Mouse (Mus musculus) limb, embryonic 12.5 days (tissue): ENCODE data around the gene Gm20388. TPM values are rescaled to one million over a fixed set of nuclear protein-coding genes. Genes with fewer than 3 reads are reported as not detected.
"Not testable (repeated sequence)": the region's sequence is repeated elsewhere in the genome, so short reads cannot be mapped to it uniquely, and the experiment has no call there.

Experiments
- ATAC-seq: fragments of 200-750 bp; cut with Nextera tagmentation; 2 replicates; pipeline ENCODE4 v1.8.0; 2017; ENCODE audit warnings: low read depth, moderate TSS enrichment; ENCODE audit not compliant: insufficient number of reproducible peaks, insufficient read depth, low FRiP score, low TSS enrichment
- H3K27ac ChIP-seq: fragments of 300-500 bp; sonication (generic); 2 replicates; pipeline ENCODE4 v1.5.1; 2016; ENCODE audit warnings: mild to moderate bottlenecking, moderate library complexity
- H3K27me3 ChIP-seq: fragments of 300-500 bp; sonication (generic); 2 replicates; pipeline ENCODE4 v1.6.1; 2016; ENCODE audit warnings: mild to moderate bottlenecking, moderate library complexity
- H3K36me3 ChIP-seq: fragments of 300-500 bp; sonication (generic); 2 replicates; pipeline ENCODE4 v1.6.1; 2016; ENCODE audit warnings: mild to moderate bottlenecking, moderate library complexity
- H3K4me1 ChIP-seq: fragments of 300-500 bp; sonication (generic); replicated peaks from 2 replicates; pipeline ENCODE4 v1.6.1; 2016
- H3K4me2 ChIP-seq: fragments of 300-500 bp; sonication (generic); 2 replicates; pipeline ENCODE4 v1.6.1; 2016; ENCODE audit warnings: mild to moderate bottlenecking, moderate library complexity
- H3K4me3 ChIP-seq: fragments of 300-500 bp; sonication (generic); replicated peaks from 2 replicates; pipeline ENCODE4 v1.5.1; 2016; ENCODE audit warnings: mild to moderate bottlenecking
- H3K9ac ChIP-seq: fragments of 300-500 bp; sonication (generic); replicated peaks from 2 replicates; pipeline ENCODE4 v1.6.1; 2016; ENCODE audit warnings: mild to moderate bottlenecking, moderate library complexity
- H3K9me3 ChIP-seq: fragments of 300-500 bp; sonication (generic); 2 replicates; pipeline ENCODE4 v1.6.1; 2016; ENCODE audit warnings: mild to moderate bottlenecking, moderate library complexity
- WGBS: fragments of 180-500 bp; shearing (Covaris S2); methylation state at CpG from one replicate; pipeline ENCODE4 v1.1.7; 2016; 5-methylcytosine and 5-hydroxymethylcytosine counted together
- polyA plus RNA-seq: library from polyadenylated mRNA; unstranded; fragments of >200 nt; fragmentation: Nextera tagmentation; extraction: Ambion mirVana; gene quantifications from 2 replicates; pipeline ENCODE4 v1.2.1, GENCODE M21; 2016

Gene Gm20388
- polyA plus RNA-seq, 1 experiment from 2014 or later: not detected

DNA sequence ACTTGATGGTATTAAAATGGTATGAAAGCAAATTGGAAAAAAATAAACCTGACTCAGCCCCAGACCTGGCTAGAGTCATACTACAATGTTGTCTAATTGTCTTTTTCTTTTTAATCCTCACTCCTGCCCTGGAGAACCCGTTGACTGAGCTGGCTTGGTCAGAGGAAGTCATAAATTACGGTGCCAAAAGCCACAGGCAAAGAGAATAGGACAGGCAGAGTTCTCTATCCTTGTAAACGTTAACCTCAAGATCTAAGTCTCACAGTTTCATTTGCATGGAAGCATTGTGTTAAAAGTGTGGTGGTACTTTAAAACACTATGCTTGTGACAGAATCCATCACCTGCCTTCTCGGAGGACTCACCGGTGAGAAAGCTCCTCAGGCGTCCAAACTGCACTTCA lies 4097.2 kb downstream of the Gm20388 start:
- 63% methylated on average over 6 of the region's 6 CpGs for WGBS
- H3K4me2 ChIP-seq: no peak overlapping the region
- peaks cover 75% of the 10 kb centered on the region for H3K36me3 ChIP-seq
- no peaks in the 10 kb centered on the region for H3K9me3 ChIP-seq
- H3K4me3 ChIP-seq: no peak overlapping the region
- H3K4me1 ChIP-seq: no peaks in the 10 kb centered on the region
- H3K27ac ChIP-seq: no peak overlapping the region
- no peaks in the 10 kb centered on the region for H3K27me3 ChIP-seq
- no peak for ATAC-seq
- no peak overlapping the region for H3K9ac ChIP-seq

DNA sequence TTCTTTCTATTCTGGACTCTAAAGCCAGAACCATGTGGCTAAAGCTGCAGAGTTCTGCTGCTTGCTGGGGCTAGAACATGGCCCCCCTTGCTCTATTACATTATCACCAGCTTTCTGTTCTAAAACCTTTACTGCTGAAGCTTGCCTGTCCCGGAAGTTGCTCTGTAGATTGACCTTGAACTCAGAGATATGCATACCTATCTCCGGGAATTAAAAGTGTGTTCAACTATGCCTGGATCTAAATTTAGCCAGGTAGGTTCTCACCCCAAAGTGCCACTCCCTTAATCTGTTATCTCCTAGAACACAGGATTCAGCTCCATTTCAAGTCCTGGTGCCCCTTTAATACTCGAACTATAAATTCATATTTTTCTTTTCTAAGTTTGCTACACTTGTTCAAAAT lies 4100.9 kb downstream of the Gm20388 start:
- no peak for ATAC-seq
- H3K9ac ChIP-seq: no peak overlapping the region
- no peak overlapping the region for H3K27ac ChIP-seq
- H3K4me2 ChIP-seq: no peak overlapping the region
- 91% methylated on average over 3 of the region's 3 CpGs for WGBS
- H3K4me1 ChIP-seq: no peaks in the 10 kb centered on the region
- no peaks in the 10 kb centered on the region for H3K9me3 ChIP-seq
- H3K36me3 ChIP-seq: peaks cover 38% of the 10 kb centered on the region
- H3K4me3 ChIP-seq: no peak overlapping the region
- no peaks in the 10 kb centered on the region for H3K27me3 ChIP-seq

DNA sequence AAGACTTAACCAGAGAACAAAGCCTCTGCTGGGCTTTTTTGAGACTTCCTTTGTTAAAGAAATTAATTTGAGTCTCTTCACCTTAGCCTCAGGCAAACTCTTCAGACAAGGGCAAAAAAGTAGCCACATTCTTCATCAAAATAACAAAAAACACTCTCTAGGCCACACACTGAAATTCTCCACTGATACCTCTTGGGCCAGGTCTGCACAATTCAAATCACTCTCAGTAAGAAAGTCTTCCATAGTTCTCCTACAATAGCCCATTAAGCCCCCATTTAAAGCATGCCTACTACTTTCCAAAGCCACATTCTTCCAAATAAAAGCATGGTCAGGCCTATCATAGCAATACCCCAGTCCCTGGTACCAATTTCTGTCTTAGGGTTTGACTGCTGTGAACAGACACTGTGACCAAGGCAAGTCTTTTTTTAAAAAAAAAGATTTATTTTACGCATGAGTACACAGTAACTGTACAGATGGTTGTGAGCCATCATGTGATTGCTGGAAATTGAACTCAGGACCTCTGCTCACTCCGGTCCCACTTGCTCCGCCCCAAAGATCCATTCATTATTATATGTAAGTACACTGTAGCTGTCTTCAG lies 4101.4 kb downstream of the Gm20388 start:
- no peaks in the 10 kb centered on the region for H3K9me3 ChIP-seq
- no peaks in the 10 kb centered on the region for H3K4me1 ChIP-seq
- ATAC-seq: no peak
- no peaks in the 10 kb centered on the region for H3K27me3 ChIP-seq
- H3K27ac ChIP-seq: no peak overlapping the region
- no peak overlapping the region for H3K4me2 ChIP-seq
- H3K9ac ChIP-seq: no peak overlapping the region
- H3K4me3 ChIP-seq: no peak overlapping the region
- H3K36me3 ChIP-seq: peaks cover 33% of the 10 kb centered on the region
- 96% methylated on average over 3 of the region's 3 CpGs for WGBS

DNA sequence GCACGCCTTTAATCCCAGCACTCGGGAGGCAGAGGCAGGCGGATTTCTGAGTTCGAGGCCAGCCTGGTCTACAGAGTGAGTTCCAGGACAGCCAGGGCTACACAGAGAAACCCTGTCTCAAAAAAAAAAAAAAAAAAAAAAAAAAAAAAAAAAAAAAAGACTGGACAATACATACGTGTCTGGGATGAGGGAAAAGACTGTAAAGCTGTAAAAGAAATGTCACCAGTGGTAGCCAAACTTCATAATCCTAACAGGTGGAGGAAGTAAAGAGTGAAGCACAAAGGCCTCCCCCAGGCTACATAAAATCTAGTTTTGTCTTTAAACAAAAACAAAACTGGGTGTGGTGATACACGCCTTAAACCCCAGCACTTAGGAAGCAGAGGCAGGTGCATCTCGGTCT lies 4103.7 kb downstream of the Gm20388 start:
- H3K4me3 ChIP-seq, H3K27me3 ChIP-seq, H3K27ac ChIP-seq, H3K4me1 ChIP-seq, H3K9ac ChIP-seq, H3K9me3 ChIP-seq, ATAC-seq, H3K4me2 ChIP-seq: not testable (repeated sequence)
- H3K36me3 ChIP-seq: peaks cover 11% of the 10 kb centered on the region
- WGBS: 90% methylated on average over 7 of the region's 7 CpGs

DNA sequence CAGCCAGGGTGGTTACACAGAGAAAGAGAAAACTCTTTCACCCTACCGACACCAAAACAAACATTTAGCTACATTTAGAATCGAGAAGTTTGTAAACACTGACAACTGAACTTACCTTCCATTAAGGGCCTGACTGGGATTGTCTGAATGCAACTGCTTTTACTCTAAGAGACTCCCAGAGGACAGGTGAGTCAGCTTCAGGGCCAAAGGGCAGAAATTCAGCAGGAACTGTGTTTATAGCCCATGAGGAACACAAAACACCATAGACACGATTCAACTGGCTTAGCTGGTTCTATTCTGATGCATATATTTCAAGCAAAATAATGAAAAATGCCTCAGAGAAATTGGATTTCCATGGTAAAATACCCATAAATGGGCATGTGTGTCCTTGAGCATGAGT lies 4104.1 kb downstream of the Gm20388 start:
- Histone ChIP-seq H3K9me3 (no peaks in the 10 kb centered on the region), H3K36me3 (peaks cover 7% of the 10 kb centered on the region; the same call in 1 of the 2 replicates), H3K27me3 (no peaks in the 10 kb centered on the region), H3K9ac (no peak overlapping the region), H3K27ac (no peak overlapping the region), H3K4me1 (peaks cover 7% of the 10 kb centered on the region), H3K4me2 (no peak overlapping the region), H3K4me3 (no peak overlapping the region)
- 87% methylated on average over 3 of the region's 3 CpGs for WGBS
- ATAC-seq: no peak

DNA sequence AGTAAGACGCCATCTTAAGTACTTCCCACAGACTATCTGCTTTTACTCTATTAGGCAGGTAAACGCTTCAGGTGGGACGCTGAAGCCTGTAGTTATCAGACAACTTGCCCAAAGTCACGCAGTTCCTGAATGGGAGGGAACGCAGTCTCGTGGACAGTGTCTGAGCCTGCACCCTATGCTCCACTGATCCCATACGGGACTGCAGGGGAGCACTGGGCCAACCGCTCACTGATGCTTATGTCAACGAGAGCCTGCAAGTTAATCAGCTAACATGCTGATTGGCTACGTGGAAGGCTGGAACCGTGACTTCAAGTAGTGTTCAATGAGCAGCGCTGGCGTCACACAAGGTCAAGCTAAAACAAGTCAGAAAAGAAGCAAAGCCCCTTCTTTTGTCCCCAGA lies 4109.1 kb downstream of the Gm20388 start:
- H3K4me1 ChIP-seq: peaks cover 23% of the 10 kb centered on the region
- H3K9me3 ChIP-seq: no peaks in the 10 kb centered on the region
- 0 out of 2 replicates have a peak, but pooled peaks have one; percentile 43 for ATAC-seq
- H3K27me3 ChIP-seq: no peaks in the 10 kb centered on the region
- peaks cover 17% of the 10 kb centered on the region for H3K36me3 ChIP-seq
- peak overlapping the region; percentile 70 for H3K4me3 ChIP-seq
- peak overlapping the region; percentile 69 for H3K4me2 ChIP-seq
- 40% methylated on average over 13 of the region's 13 CpGs for WGBS
- no peak overlapping the region for H3K27ac ChIP-seq
- H3K9ac ChIP-seq: 0 out of 2 replicates have a peak overlapping the region, but pooled peaks have one; percentile 34

DNA sequence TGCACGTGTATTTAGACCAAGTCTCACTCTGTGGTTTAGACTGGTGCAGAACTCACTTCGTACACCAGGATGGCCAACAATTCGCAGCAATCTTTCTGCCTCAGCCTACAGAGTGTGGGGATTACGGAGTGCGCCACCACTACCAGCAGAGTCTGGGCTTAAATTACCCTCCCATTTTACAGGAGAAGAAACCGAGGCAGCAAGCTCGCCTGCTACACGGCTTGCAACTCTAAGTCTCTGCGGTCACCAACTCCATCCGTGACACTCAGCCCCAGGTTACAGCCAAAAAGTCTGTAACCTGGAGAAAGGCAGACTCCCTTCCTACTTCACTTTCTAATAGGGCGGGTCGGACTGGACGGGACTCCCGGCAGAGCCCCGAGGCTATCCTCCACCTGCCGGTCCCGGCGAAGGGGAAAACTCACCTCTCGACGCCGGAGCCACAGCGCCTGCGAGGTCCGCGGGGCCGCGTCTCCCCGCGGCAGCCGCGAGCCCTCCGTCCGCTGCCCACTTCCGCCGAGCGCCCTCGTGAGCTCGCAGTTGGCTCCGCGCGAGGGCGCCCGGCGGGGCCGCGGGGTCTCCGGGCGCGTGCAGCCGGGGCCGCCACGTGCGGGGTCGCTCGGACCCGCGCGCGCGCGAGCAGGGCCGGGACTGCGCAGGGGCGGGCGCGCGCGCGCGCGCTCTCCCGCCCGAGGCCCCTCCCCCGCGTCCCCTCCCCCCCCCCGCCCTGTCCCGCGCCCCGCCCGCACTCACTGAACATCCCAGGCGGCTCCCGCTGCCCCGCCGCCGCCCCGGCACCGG lies 4110.0 kb downstream of the Gm20388 start:
- ATAC-seq: peak; percentile 81
- no peaks in the 10 kb centered on the region for H3K27me3 ChIP-seq
- WGBS: 1% methylated on average over 61 of the region's 87 CpGs

DNA sequence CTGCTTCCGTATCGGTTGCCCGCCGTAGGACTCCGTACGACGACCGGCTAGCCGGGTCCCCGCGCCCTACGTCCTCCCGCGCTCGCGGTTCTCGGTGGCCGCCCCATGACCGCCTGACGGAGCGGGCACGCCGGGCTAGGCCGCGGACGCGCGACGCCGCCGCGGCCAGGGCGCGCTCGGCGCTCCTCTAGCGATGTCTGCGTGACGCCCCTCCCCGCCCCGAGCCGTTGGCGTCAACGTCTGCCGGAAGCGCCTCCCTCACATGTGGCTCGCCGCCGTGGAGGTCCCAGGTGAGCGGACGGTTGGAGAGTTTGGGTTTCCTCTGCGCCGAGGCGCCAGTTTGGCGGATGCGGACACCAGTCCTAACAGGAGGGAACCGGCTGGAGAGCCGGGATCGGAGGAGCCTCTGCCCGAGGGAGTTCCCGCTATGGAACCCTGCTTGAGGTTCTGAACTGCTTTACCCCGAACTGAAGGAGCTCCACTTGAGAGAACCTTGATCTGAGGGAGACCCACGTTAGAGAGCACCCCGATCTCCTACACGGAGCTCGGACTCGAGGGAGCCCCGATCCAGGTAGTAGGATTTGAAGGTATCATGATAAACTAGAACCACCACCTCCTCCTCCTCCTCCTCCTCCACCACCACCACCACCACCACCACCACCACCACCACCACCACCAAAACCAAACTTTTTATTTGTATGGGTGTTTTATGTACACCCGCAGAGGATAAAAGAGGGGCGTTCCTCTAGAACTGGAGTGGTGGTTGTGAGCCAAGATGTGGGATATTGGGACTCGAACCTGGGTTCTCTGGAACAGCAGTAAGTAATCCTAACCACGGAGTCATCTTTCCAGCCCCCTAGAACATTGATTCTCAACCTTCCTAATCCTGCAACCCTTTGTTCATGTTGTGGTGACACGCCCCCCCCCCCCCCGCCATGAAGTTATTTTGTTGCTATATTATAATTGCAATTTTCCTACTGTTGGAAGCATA lies 4110.9 kb downstream of the Gm20388 start, which contains the start of the genes Taf5l and Urb2:
TSS of gene Taf5l (minus strand) at position 161 of the 991 bp plus-strand sequence.
TSS of gene Urb2 (plus strand) at position 272 of the 991 bp plus-strand sequence.
- Histone ChIP-seq H3K4me1 (peaks cover 23% of the 10 kb centered on the region), H3K27me3 (no peaks in the 10 kb centered on the region), H3K36me3 (peaks cover 32% of the 10 kb centered on the region), H3K4me3 (peak within 1 kb of the TSS; percentile 70), H3K4me2 (peak within 1 kb of the TSS; percentile 69), H3K9ac (peak within 1 kb of the TSS; percentile 84), H3K27ac (peak within 1 kb of the TSS; percentile 97), H3K9me3 (no peaks in the 10 kb centered on the region)
- under 1% methylated on average over 64 of the region's 74 CpGs for WGBS
- ATAC-seq: peak; percentile 89

More for the DNA sequence above, 4110.0 kb downstream of the Gm20388 start:
- Histone ChIP-seq H3K9me3 (no peaks in the 10 kb centered on the region), H3K9ac (peak overlapping the region; percentile 84), H3K36me3 (peaks cover 26% of the 10 kb centered on the region), H3K4me3 (peak overlapping the region; percentile 70), H3K4me1 (peaks cover 23% of the 10 kb centered on the region), H3K27ac (peak overlapping the region; percentile 97), H3K4me2 (peak overlapping the region; percentile 69)

DNA sequence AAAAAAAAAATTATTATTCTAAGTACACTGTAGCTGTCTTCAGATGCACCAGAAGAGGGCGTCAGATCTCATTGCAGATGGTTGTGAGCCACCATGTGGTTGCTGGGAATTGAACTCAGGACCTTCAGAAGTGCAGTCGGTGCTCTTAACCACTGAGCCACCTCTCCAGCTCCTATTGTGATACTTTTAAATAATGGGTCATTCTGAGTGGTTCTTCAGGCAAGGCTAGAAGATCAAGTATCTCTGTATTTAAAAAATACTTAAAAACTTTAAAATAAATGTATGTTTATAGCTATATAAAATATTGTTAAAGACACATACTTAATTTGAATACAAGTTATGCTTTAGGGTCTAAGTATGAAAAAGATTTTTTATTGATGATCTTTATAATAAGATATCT lies 4115.6 kb downstream of the Gm20388 start:
- 81% methylated on average over 2 of the region's 2 CpGs for WGBS

DNA sequence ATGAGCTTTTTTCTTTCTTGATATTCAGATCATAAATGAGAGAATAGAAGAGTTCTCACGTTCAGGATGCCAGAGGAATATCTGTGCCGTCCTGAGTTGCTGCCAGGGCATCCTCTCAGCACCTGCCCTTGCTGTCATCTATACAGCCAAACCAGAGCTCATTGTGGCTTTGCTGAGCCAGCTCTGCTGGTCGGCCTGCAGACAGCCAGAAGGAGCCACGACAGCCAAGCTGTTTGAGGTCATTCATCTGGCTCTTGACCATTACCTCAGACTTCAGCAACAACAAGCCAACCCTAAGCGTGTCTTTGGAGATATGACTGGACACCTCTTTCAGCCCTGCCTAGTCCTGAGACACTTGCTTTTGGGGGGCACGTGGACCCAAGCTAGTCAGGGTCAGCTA lies 4117.2 kb downstream of the Gm20388 start:
- 88% methylated on average over 6 of the region's 6 CpGs for WGBS
- H3K36me3 ChIP-seq: peaks cover 84% of the 10 kb centered on the region

More for the DNA sequence above, 4115.6 kb downstream of the Gm20388 start:
- H3K27me3 ChIP-seq, H3K27ac ChIP-seq, H3K9ac ChIP-seq, H3K4me2 ChIP-seq, H3K4me3 ChIP-seq, ATAC-seq, H3K9me3 ChIP-seq, H3K4me1 ChIP-seq: not testable (repeated sequence)
- H3K36me3 ChIP-seq: peaks cover 77% of the 10 kb centered on the region

More for the DNA sequence above, 4117.2 kb downstream of the Gm20388 start:
- H3K4me1 ChIP-seq: no peaks in the 10 kb centered on the region
- no peak overlapping the region for H3K27ac ChIP-seq
- no peak overlapping the region for H3K9ac ChIP-seq
- no peaks in the 10 kb centered on the region for H3K9me3 ChIP-seq
- ATAC-seq: no peak
- H3K27me3 ChIP-seq: no peaks in the 10 kb centered on the region
- H3K4me2 ChIP-seq: no peak overlapping the region
- H3K4me3 ChIP-seq: no peak overlapping the region
